Mouse (Mus musculus) forebrain, embryonic 16.5 days (tissue): ENCODE data around the gene Rcc2. TPM values are rescaled to one million over a fixed set of nuclear protein-coding genes. Genes with fewer than 3 reads are reported as not detected.

Source experiments
- ATAC-seq: fragments of 200-750 bp; cut with Nextera tagmentation; 2 replicates; pipeline ENCODE4 v1.8.0; 2017; ENCODE audit warnings: mild to moderate bottlenecking, moderate library complexity
- H3K27ac ChIP-seq: fragments of 300-500 bp; sonication (generic); 2 replicates; pipeline ENCODE4 v1.5.1; 2014; ENCODE audit warnings: low read length, control low read depth
- H3K27me3 ChIP-seq: fragments of 300-500 bp; sonication (generic); replicated peaks from 2 replicates; pipeline ENCODE4 v1.6.1; 2014; ENCODE audit warnings: low read length; ENCODE audit not compliant: control insufficient read depth, insufficient read depth
- H3K36me3 ChIP-seq: fragments of 300-500 bp; sonication (generic); 2 replicates; pipeline ENCODE4 v1.6.1; 2014; ENCODE audit not compliant: control insufficient read depth, insufficient read depth
- H3K4me1 ChIP-seq: fragments of 300-500 bp; sonication (generic); replicated peaks from 2 replicates; pipeline ENCODE4 v1.6.1; 2014; ENCODE audit warnings: low read length; ENCODE audit not compliant: control insufficient read depth, insufficient read depth
- H3K4me2 ChIP-seq: fragments of 300-500 bp; sonication (generic); 2 replicates; pipeline ENCODE4 v1.6.1; 2014; ENCODE audit warnings: mild to moderate bottlenecking, low read length, control low read depth
- H3K4me3 ChIP-seq: fragments of 300-500 bp; sonication (generic); replicated peaks from 2 replicates; pipeline ENCODE4 v1.5.1; 2014; ENCODE audit warnings: mild to moderate bottlenecking, low read length, control low read depth
- H3K9ac ChIP-seq: fragments of 300-500 bp; sonication (generic); replicated peaks from 2 replicates; pipeline ENCODE4 v1.6.1; 2014; ENCODE audit warnings: low read depth, low read length, control low read depth
- H3K9me3 ChIP-seq: fragments of 300-500 bp; sonication (generic); 2 replicates; pipeline ENCODE4 v1.6.1; 2016; ENCODE audit warnings: low read length; ENCODE audit not compliant: control insufficient read depth
- WGBS: fragments of 180-500 bp; shearing (Covaris S2); extraction: QIAGEN DNeasy Blood & Tissue Kit; methylation state at CpG from one replicate; pipeline ENCODE4 v1.1.7; 2014; 5-methylcytosine and 5-hydroxymethylcytosine counted together
- polyA plus RNA-seq: library from polyadenylated mRNA; unstranded; fragments of >200 nt; fragmentation: Nextera tagmentation; extraction: Ambion mirVana; gene quantifications from 2 replicates; pipeline ENCODE4 v1.2.1, GENCODE M21; 2015

Rcc2 gene
- polyA plus RNA-seq, 1 experiment from 2014 or later: 19.1 TPM

- Histone ChIP-seq H3K27ac (no peak overlapping the region), H3K36me3 (no peaks in the 10 kb centered on the region), H3K9ac (no peak overlapping the region), H3K9me3 (no peaks in the 10 kb centered on the region), H3K4me2 (no peak overlapping the region), H3K27me3 (no peaks in the 10 kb centered on the region), H3K4me1 (no peaks in the 10 kb centered on the region; the same call in 1 of the 2 replicates), H3K4me3 (no peak overlapping the region)
- ATAC-seq: no peak
- WGBS: 64% methylated on average over 7 of the region's 7 CpGs
Measured at GRCm38 (mm10) chr4:140665053-140665452, 35.3 kb upstream of the Rcc2 start.

- WGBS: 78% methylated on average over 11 of the region's 11 CpGs
- H3K4me2 ChIP-seq: no peak within 1 kb of the TSS
- H3K27ac ChIP-seq: no peak within 1 kb of the TSS
- no peaks in the 10 kb centered on the region for H3K36me3 ChIP-seq
- H3K27me3 ChIP-seq: no peaks in the 10 kb centered on the region
- H3K4me1 ChIP-seq: no peaks in the 10 kb centered on the region; the same call in 1 of the 2 replicates
- no peaks in the 10 kb centered on the region for H3K9me3 ChIP-seq
- ATAC-seq: no peak
- H3K9ac ChIP-seq: no peak within 1 kb of the TSS
- no peak within 1 kb of the TSS for H3K4me3 ChIP-seq
Measured at GRCm38 (mm10) chr4:140665760-140666159, 34.6 kb upstream of the Rcc2 start, which contains the start of gene Arhgef10l. TSS of gene Arhgef10l (minus strand) at chr4:140666012.

GRCm38 (mm10) chr4:140667802-140668201, 32.5 kb upstream of the Rcc2 start:
- Histone ChIP-seq H3K9ac (no peak overlapping the region), H3K27me3 (no peaks in the 10 kb centered on the region), H3K4me2 (no peak overlapping the region), H3K4me1 (no peaks in the 10 kb centered on the region; the same call in 1 of the 2 replicates), H3K9me3 (no peaks in the 10 kb centered on the region), H3K4me3 (no peak overlapping the region), H3K27ac (no peak overlapping the region), H3K36me3 (no peaks in the 10 kb centered on the region)
- WGBS: 91% methylated on average over 8 of the region's 8 CpGs
- ATAC-seq: no peak

- no peaks in the 10 kb centered on the region for H3K36me3 ChIP-seq
- no peak overlapping the region for H3K27ac ChIP-seq
- H3K4me1 ChIP-seq: no peaks in the 10 kb centered on the region
- H3K9ac ChIP-seq: no peak overlapping the region
- no peak overlapping the region for H3K4me3 ChIP-seq
- 69% methylated on average over 12 of the region's 12 CpGs for WGBS
- H3K4me2 ChIP-seq: no peak overlapping the region
- no peaks in the 10 kb centered on the region for H3K27me3 ChIP-seq
- no peaks in the 10 kb centered on the region for H3K9me3 ChIP-seq
- no peak for ATAC-seq
Measured at GRCm38 (mm10) chr4:140673527-140674264, 26.6 kb upstream of the Rcc2 start.

GRCm38 (mm10) chr4:140674345-140674926, 25.9 kb upstream of the Rcc2 start:
- Histone ChIP-seq H3K36me3 (no peaks in the 10 kb centered on the region), H3K4me3 (no peak overlapping the region), H3K4me2 (no peak overlapping the region), H3K27ac (no peak overlapping the region), H3K27me3 (no peaks in the 10 kb centered on the region), H3K4me1 (no peaks in the 10 kb centered on the region), H3K9me3 (no peaks in the 10 kb centered on the region), H3K9ac (no peak overlapping the region)
- 34% methylated on average over 13 of the region's 13 CpGs for WGBS
- peak; percentile 55; the same call in 1 of the 2 replicates for ATAC-seq

- no peak overlapping the region for H3K9ac ChIP-seq
- H3K4me1 ChIP-seq: peaks cover 2% of the 10 kb centered on the region; the same call in 1 of the 2 replicates
- no peaks in the 10 kb centered on the region for H3K36me3 ChIP-seq
- H3K27ac ChIP-seq: no peak overlapping the region
- H3K27me3 ChIP-seq: no peaks in the 10 kb centered on the region
- ATAC-seq: no peak
- WGBS: 10% methylated on average over 5 of the region's 5 CpGs
- no peak overlapping the region for H3K4me3 ChIP-seq
- H3K4me2 ChIP-seq: no peak overlapping the region
- H3K9me3 ChIP-seq: no peaks in the 10 kb centered on the region
Measured at GRCm38 (mm10) chr4:140679038-140679437, 21.3 kb upstream of the Rcc2 start.

- H3K36me3 ChIP-seq: no peaks in the 10 kb centered on the region
- no peak overlapping the region for H3K4me3 ChIP-seq
- peak; percentile 40; the same call in 1 of the 2 replicates for ATAC-seq
- WGBS: 26% methylated on average over 16 of the region's 18 CpGs
- H3K27me3 ChIP-seq: no peaks in the 10 kb centered on the region
- H3K9me3 ChIP-seq: no peaks in the 10 kb centered on the region
- no peak overlapping the region for H3K27ac ChIP-seq
- no peak overlapping the region for H3K9ac ChIP-seq
- H3K4me1 ChIP-seq: peaks cover 6% of the 10 kb centered on the region; the same call in 1 of the 2 replicates
- peak overlapping the region; percentile 1 for H3K4me2 ChIP-seq
Measured at GRCm38 (mm10) chr4:140679723-140680380, 20.5 kb upstream of the Rcc2 start.

- no peak overlapping the region for H3K4me3 ChIP-seq
- no peaks in the 10 kb centered on the region for H3K27me3 ChIP-seq
- no peak overlapping the region for H3K27ac ChIP-seq
- no peaks in the 10 kb centered on the region for H3K36me3 ChIP-seq
- H3K9me3 ChIP-seq: no peaks in the 10 kb centered on the region
- H3K4me2 ChIP-seq: no peak overlapping the region
- peaks cover 6% of the 10 kb centered on the region; the same call in 1 of the 2 replicates for H3K4me1 ChIP-seq
- WGBS: 69% methylated on average over 8 of the region's 8 CpGs
- no peak overlapping the region for H3K9ac ChIP-seq
- ATAC-seq: no peak
Measured at GRCm38 (mm10) chr4:140680731-140681397, 19.5 kb upstream of the Rcc2 start.

- Histone ChIP-seq H3K27ac (no peak overlapping the region), H3K4me1 (peaks cover 6% of the 10 kb centered on the region; the same call in 1 of the 2 replicates), H3K36me3 (no peaks in the 10 kb centered on the region), H3K4me2 (no peak overlapping the region), H3K9me3 (no peaks in the 10 kb centered on the region), H3K4me3 (no peak overlapping the region), H3K9ac (no peak overlapping the region), H3K27me3 (no peaks in the 10 kb centered on the region)
- WGBS: 57% methylated on average over 8 of the region's 8 CpGs
- no peak for ATAC-seq
Measured at GRCm38 (mm10) chr4:140683608-140684007, 16.7 kb upstream of the Rcc2 start.
